Mouse (Mus musculus): ENCODE results near the gene Itga6. TPM values are rescaled to one million over a fixed set of nuclear protein-coding genes. Genes with fewer than 3 reads are reported as not detected.
A peak's percentile ranks its signal among the peaks of the same experiment; 100 is the strongest.

Gene Itga6
- polyA plus RNA-seq, 1 experiment from 2014 or later = 103 TPM

DNA sequence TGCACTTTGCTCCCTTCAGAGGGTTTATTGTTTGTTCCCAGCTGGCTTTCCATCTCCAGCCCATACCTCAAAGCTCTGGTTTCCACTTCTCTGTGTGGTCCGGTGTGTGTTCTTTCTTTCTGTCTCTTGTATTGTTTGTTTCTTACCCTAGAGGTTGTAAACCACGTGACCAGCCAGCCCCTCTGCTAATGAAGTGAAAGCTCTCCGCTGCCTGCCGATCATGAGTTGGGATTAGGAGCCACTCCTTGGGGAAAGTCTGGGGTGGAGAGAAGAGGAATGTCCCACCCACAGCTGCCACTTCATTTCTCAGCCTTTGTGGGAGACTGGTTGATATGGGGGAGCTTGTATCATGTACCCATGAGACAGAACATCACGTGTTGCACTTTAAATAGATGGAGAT is 69.9 kb downstream of the Itga6 start:
- Histone ChIP-seq H3K36me3 (ENCODE audit: control insufficient read depth, insufficient read depth, low read length) (peaks cover 21% of the 10 kb centered on the region), H3K9ac (ENCODE audit: low read length) (no peak overlapping the region), H3K4me1 (ENCODE audit: control insufficient read depth in 2 of 2, insufficient read depth in 2 of 2, low read length in 2 of 2) (peaks cover 18 to 23% of the 10 kb centered on the region in 2 experiments), H3K9me3 (ENCODE audit: control insufficient read depth, low read length) (no peaks in the 10 kb centered on the region), H3K27me3 (ENCODE audit: control insufficient read depth, insufficient read depth, low read length) (no peaks in the 10 kb centered on the region), H3K4me2 (ENCODE audit: low read length) (no peak overlapping the region), H3K27ac (replicated peaks in 1 of 2; ENCODE audit: control insufficient read depth in 1 of 2, insufficient read depth in 1 of 2, low read depth in 2 of 2, low read length in 2 of 2) (no peak overlapping the region), H3K4me3 (ENCODE audit: control insufficient read depth in 1 of 2, insufficient read depth in 1 of 2, low read depth in 1 of 2, low read length in 2 of 2) (no peak overlapping the region)
- no peak for ATAC-seq (ENCODE audit: insufficient number of reproducible peaks, insufficient read depth, low FRiP score, low read depth)
- WGBS = 36% methylated on average over 5 of the region's 5 CpGs

DNA sequence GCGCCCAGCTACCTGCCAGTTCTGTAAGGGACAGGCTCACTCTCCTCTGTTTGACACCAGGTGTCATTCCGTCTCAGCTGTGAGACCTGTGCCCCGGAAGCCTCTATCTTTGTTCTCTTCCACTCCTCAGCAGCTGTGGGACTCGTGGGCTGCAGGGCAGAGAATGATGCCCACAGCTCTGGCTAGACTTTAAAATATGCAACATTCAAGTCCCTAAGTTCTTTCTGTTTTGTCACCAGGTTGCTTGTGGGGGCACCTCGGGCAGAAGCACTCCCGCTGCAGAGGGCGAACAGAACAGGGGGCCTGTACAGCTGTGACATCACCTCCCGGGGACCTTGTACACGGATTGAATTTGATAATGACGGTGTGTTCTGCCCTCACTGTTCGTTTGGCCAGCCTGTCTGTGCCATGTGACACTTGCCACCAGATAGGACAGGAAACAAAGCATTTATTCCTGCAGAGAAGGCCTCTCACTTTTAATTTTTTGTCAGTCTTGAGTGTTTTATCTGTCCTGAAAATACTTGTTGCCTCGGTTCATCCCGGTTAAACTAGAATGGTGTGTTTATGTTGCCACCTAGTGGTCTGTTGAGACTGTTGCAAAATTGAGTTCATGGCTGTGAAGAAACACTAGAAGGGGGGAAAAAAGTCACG is 71.1 kb downstream of the Itga6 start:
- 0 out of 2 replicates have a peak overlapping the region, but pooled peaks have one; percentile 1 for H3K9ac ChIP-seq (ENCODE audit: low read length)
- H3K36me3 ChIP-seq (ENCODE audit: control insufficient read depth, insufficient read depth, low read length) = peaks cover 21% of the 10 kb centered on the region
- H3K4me2 ChIP-seq (ENCODE audit: low read length) = peak overlapping the region; percentile 57
- H3K9me3 ChIP-seq (ENCODE audit: control insufficient read depth, low read length) = no peaks in the 10 kb centered on the region
- no peaks in the 10 kb centered on the region for H3K27me3 ChIP-seq (ENCODE audit: control insufficient read depth, insufficient read depth, low read length)
- H3K4me1 ChIP-seq (ENCODE audit: control insufficient read depth in 2 of 2, insufficient read depth in 2 of 2, low read length in 2 of 2) = peaks cover 17 to 18% of the 10 kb centered on the region in 2 experiments
- no peak overlapping the region for H3K4me3 ChIP-seq (ENCODE audit: control insufficient read depth in 1 of 2, insufficient read depth in 1 of 2, low read depth in 1 of 2, low read length in 2 of 2)
- ATAC-seq (ENCODE audit: insufficient number of reproducible peaks, insufficient read depth, low FRiP score, low read depth) = no peak
- WGBS = 26% methylated on average over 14 of the region's 14 CpGs
- H3K27ac ChIP-seq (replicated peaks in 1 of 2; ENCODE audit: control insufficient read depth in 1 of 2, insufficient read depth in 1 of 2, low read depth in 2 of 2, low read length in 2 of 2) = no peak overlapping the region

DNA sequence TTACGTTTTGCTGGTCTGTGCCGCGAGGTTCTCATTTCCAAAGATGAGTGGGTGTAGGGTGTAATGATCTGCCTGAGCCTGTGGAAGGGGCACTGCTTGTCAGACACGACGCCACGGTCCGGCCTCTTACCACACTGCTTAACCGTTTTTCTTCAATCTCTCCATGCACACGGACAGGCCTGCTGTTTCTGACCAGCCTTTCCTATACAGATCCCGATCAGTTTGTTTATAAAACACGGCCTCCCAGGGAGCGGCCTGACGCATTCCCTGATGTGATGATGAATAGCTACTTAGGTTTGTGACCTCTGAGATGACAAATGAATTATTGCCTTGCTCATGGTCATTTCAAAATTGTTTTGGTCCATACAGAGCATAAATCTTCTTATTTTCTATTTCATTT is 78.7 kb downstream of the Itga6 start:
- peaks cover 0 to 4% of the 10 kb centered on the region in 2 experiments; a peak in 1 of 4 replicates for H3K4me1 ChIP-seq (ENCODE audit: control insufficient read depth in 2 of 2, insufficient read depth in 2 of 2, low read length in 2 of 2)
- no peaks in the 10 kb centered on the region for H3K9me3 ChIP-seq (ENCODE audit: control insufficient read depth, low read length)
- 82% methylated on average over 13 of the region's 13 CpGs for WGBS
- no peak overlapping the region for H3K9ac ChIP-seq (ENCODE audit: low read length)
- H3K27ac ChIP-seq (replicated peaks in 1 of 2; ENCODE audit: control insufficient read depth in 1 of 2, insufficient read depth in 1 of 2, low read depth in 2 of 2, low read length in 2 of 2) = no peak overlapping the region
- no peaks in the 10 kb centered on the region for H3K27me3 ChIP-seq (ENCODE audit: control insufficient read depth, insufficient read depth, low read length)
- no peak overlapping the region for H3K4me3 ChIP-seq (ENCODE audit: control insufficient read depth in 1 of 2, insufficient read depth in 1 of 2, low read depth in 1 of 2, low read length in 2 of 2)
- no peak overlapping the region for H3K4me2 ChIP-seq (ENCODE audit: low read length)
- no peak for ATAC-seq (ENCODE audit: insufficient number of reproducible peaks, insufficient read depth, low FRiP score, low read depth)
- peaks cover 59% of the 10 kb centered on the region for H3K36me3 ChIP-seq (ENCODE audit: control insufficient read depth, insufficient read depth, low read length)

DNA sequence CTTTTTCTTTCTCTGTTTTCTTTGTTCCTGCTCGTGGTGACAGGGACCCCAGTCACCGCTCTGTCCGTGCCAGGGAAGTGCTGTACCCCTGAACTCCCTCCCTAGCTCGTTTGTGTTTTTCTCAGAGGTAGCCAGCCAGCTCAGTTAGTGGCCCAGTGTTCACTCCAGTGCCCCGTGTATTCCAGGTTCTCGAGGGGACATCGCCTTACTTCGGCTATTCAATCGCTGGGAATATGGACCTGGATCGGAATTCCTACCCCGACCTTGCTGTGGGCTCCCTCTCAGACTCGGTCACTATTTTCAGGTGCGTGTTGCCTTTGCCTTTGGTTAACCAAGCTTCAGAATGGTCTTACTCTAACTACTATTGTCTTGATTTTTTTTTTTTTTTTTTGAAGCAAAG is 82.3 kb downstream of the Itga6 start:
- WGBS = 81% methylated on average over 13 of the region's 13 CpGs
- H3K9me3 ChIP-seq (ENCODE audit: control insufficient read depth, low read length) = no peaks in the 10 kb centered on the region
- H3K4me1 ChIP-seq (ENCODE audit: control insufficient read depth in 2 of 2, insufficient read depth in 2 of 2, low read length in 2 of 2) = peaks cover 1 to 4% of the 10 kb centered on the region in 2 experiments; a peak in 2 of 4 replicates
- H3K4me3 ChIP-seq (ENCODE audit: control insufficient read depth in 1 of 2, insufficient read depth in 1 of 2, low read depth in 1 of 2, low read length in 2 of 2) = no peak overlapping the region
- H3K36me3 ChIP-seq (ENCODE audit: control insufficient read depth, insufficient read depth, low read length) = peaks cover 45% of the 10 kb centered on the region
- H3K9ac ChIP-seq (ENCODE audit: low read length) = no peak overlapping the region
- no peak for ATAC-seq (ENCODE audit: insufficient number of reproducible peaks, insufficient read depth, low FRiP score, low read depth)
- no peak overlapping the region for H3K27ac ChIP-seq (replicated peaks in 1 of 2; ENCODE audit: control insufficient read depth in 1 of 2, insufficient read depth in 1 of 2, low read depth in 2 of 2, low read length in 2 of 2)
- H3K27me3 ChIP-seq (ENCODE audit: control insufficient read depth, insufficient read depth, low read length) = no peaks in the 10 kb centered on the region
- H3K4me2 ChIP-seq (ENCODE audit: low read length) = no peak overlapping the region

DNA sequence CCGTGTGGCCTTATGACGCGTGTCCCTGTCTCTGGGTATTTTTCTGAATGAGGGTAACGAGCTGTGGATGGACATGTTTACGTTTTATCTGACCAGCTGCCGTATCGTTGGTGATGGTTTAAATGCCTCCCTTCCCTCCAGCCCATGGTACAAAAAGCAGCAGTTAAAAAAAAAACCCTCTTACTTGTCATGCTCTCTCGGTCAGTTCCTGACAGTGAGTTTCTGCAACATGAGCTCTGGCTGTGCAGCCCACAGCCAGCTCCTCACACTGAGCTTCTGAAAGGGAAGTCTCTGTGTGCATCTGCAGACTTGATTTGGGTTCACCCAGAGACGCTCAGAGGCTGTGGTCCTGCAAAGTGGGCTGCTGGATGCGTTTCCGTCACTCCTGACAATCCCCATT is 83.5 kb downstream of the Itga6 start:
- Histone ChIP-seq H3K9ac (ENCODE audit: low read length) (no peak overlapping the region), H3K4me3 (ENCODE audit: control insufficient read depth in 1 of 2, insufficient read depth in 1 of 2, low read depth in 1 of 2, low read length in 2 of 2) (no peak overlapping the region), H3K27me3 (ENCODE audit: control insufficient read depth, insufficient read depth, low read length) (no peaks in the 10 kb centered on the region), H3K4me2 (ENCODE audit: low read length) (no peak overlapping the region), H3K9me3 (ENCODE audit: control insufficient read depth, low read length) (no peaks in the 10 kb centered on the region), H3K27ac (replicated peaks in 1 of 2; ENCODE audit: control insufficient read depth in 1 of 2, insufficient read depth in 1 of 2, low read depth in 2 of 2, low read length in 2 of 2) (no peak overlapping the region), H3K4me1 (ENCODE audit: control insufficient read depth in 2 of 2, insufficient read depth in 2 of 2, low read length in 2 of 2) (peaks cover 0 to 4% of the 10 kb centered on the region in 2 experiments; a peak in 1 of 4 replicates), H3K36me3 (ENCODE audit: control insufficient read depth, insufficient read depth, low read length) (peaks cover 43% of the 10 kb centered on the region)
- WGBS = 62% methylated on average over 11 of the region's 11 CpGs
- ATAC-seq (ENCODE audit: insufficient number of reproducible peaks, insufficient read depth, low FRiP score, low read depth) = no peak

DNA sequence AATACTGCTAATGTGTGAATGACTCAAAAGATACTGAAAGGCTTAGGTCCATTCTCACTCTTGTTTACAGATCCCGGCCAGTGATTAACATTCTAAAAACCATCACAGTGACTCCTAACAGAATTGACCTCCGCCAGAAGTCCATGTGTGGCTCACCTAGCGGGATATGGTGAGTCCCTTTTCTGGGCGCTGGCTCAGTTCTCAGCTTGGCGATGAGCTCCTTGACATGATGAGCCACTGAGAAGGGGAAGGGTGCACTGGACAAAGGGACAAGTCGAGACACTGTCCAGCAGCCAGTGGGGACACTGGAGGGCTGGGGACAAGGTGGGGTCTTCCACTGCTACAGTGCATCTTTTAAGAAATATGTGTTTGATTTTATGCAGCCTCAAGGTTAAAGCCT is 88.2 kb downstream of the Itga6 start:
- peaks cover 49% of the 10 kb centered on the region for H3K36me3 ChIP-seq (ENCODE audit: control insufficient read depth, insufficient read depth, low read length)
- 71% methylated on average over 6 of the region's 6 CpGs for WGBS
- no peak overlapping the region for H3K4me3 ChIP-seq (ENCODE audit: control insufficient read depth in 1 of 2, insufficient read depth in 1 of 2, low read depth in 1 of 2, low read length in 2 of 2)
- no peak for ATAC-seq (ENCODE audit: insufficient number of reproducible peaks, insufficient read depth, low FRiP score, low read depth)
- no peak overlapping the region for H3K27ac ChIP-seq (replicated peaks in 1 of 2; ENCODE audit: control insufficient read depth in 1 of 2, insufficient read depth in 1 of 2, low read depth in 2 of 2, low read length in 2 of 2)
- no peak overlapping the region for H3K9ac ChIP-seq (ENCODE audit: low read length)
- no peaks in the 10 kb centered on the region for H3K27me3 ChIP-seq (ENCODE audit: control insufficient read depth, insufficient read depth, low read length)
- no peak overlapping the region for H3K4me2 ChIP-seq (ENCODE audit: low read length)
- no peaks in the 10 kb centered on the region for H3K9me3 ChIP-seq (ENCODE audit: control insufficient read depth, low read length)
- peaks cover 0 to 8% of the 10 kb centered on the region in 2 experiments; a peak in 2 of 4 replicates for H3K4me1 ChIP-seq (ENCODE audit: control insufficient read depth in 2 of 2, insufficient read depth in 2 of 2, low read length in 2 of 2)

DNA sequence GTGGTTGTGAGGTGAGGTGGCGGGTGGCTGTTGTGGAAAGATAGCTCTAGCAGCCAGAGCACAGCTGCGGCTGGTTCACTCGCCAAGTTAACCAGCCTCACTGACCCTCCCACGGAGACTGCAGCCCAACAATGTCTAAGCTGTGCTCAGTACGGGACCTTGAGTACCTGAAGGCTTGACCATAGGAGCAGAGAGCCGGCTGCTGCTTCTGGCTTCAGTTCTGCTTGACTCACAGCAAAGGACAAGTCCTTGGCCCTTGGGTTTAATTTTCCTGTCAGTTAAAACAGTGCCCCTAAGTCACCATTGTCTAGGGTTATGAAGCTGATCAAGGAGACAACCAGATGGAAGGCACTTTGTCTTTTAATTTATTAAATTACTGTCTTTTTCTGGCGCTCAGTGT is 89.0 kb downstream of the Itga6 start:
- no peak for ATAC-seq (ENCODE audit: insufficient number of reproducible peaks, insufficient read depth, low FRiP score, low read depth)
- WGBS = 70% methylated on average over 7 of the region's 7 CpGs
- Histone ChIP-seq H3K9ac (ENCODE audit: low read length) (no peak overlapping the region), H3K9me3 (ENCODE audit: control insufficient read depth, low read length) (no peaks in the 10 kb centered on the region), H3K4me2 (ENCODE audit: low read length) (no peak overlapping the region), H3K27ac (replicated peaks in 1 of 2; ENCODE audit: control insufficient read depth in 1 of 2, insufficient read depth in 1 of 2, low read depth in 2 of 2, low read length in 2 of 2) (no peak overlapping the region), H3K27me3 (ENCODE audit: control insufficient read depth, insufficient read depth, low read length) (no peaks in the 10 kb centered on the region), H3K36me3 (ENCODE audit: control insufficient read depth, insufficient read depth, low read length) (peaks cover 50% of the 10 kb centered on the region), H3K4me3 (ENCODE audit: control insufficient read depth in 1 of 2, insufficient read depth in 1 of 2, low read depth in 1 of 2, low read length in 2 of 2) (no peak overlapping the region), H3K4me1 (ENCODE audit: control insufficient read depth in 2 of 2, insufficient read depth in 2 of 2, low read length in 2 of 2) (peaks cover 0 to 8% of the 10 kb centered on the region in 2 experiments; a peak in 2 of 4 replicates)

DNA sequence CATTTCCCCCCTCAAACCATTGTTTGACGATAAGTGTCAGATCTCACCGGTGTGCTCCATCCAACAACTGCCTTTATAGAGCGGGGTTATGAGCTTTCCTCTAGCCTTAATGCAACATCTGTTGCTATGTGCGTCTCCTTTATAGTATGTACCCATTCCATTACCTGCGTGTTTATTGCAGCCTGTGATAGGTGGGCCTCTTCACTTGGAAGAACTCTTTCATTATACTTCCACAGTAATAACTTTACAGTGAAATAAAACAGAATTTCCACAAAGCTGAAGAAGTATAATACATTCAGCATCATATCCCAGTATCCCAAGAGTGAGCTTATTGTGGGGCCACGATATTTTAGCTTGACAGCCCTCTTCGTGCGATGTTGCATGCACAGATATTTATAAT is 90.1 kb downstream of the Itga6 start:
- Histone ChIP-seq H3K36me3 (ENCODE audit: control insufficient read depth, insufficient read depth, low read length) (peaks cover 61% of the 10 kb centered on the region), H3K9me3 (ENCODE audit: control insufficient read depth, low read length) (no peaks in the 10 kb centered on the region), H3K27ac (replicated peaks in 1 of 2; ENCODE audit: control insufficient read depth in 1 of 2, insufficient read depth in 1 of 2, low read depth in 2 of 2, low read length in 2 of 2) (no peak overlapping the region), H3K4me3 (ENCODE audit: control insufficient read depth in 1 of 2, insufficient read depth in 1 of 2, low read depth in 1 of 2, low read length in 2 of 2) (no peak overlapping the region), H3K9ac (ENCODE audit: low read length) (no peak overlapping the region), H3K4me1 (ENCODE audit: control insufficient read depth in 2 of 2, insufficient read depth in 2 of 2, low read length in 2 of 2) (peaks cover 0 to 8% of the 10 kb centered on the region in 2 experiments; a peak in 2 of 4 replicates), H3K4me2 (ENCODE audit: low read length) (no peak overlapping the region), H3K27me3 (ENCODE audit: control insufficient read depth, insufficient read depth, low read length) (no peaks in the 10 kb centered on the region)
- ATAC-seq (ENCODE audit: insufficient number of reproducible peaks, insufficient read depth, low FRiP score, low read depth) = no peak
- WGBS = 91% methylated on average over 8 of the region's 8 CpGs
